Mouse (Mus musculus) ovary, postnatal 36 days (tissue): ENCODE results near the gene Vmn2r109.
"Not testable (repeated sequence)": the region's sequence is repeated elsewhere in the genome, so short reads cannot be mapped to it uniquely, and the experiment has no call there.

Experiments
- DNase-seq: peaks from one replicate; pipeline ENCODE4 v3.0.0; 2022; ENCODE audit warnings: low spot score, mixed read lengths

The Vmn2r109 gene

DNA sequence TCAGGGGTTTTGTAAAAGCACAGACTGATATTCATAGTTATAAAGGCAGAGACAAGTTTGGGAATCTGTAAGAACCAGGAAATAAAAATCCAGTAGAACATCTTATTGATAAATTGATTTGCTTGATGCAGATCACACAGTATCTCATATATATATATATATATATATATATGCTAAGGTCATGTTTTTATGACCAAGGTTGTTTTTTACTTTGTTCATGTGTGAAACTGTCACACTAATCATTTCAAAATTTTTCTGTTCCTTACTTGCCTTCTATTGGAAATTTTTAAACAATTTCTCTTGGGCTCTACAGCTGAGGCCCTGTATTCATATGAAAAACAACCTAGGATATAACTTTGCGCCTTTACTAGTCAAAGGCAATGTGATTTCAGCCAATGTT, at the start of gene Vmn2r109:
TSS of gene Vmn2r109 (minus strand) at position 101 of the 400 bp plus-strand sequence.
- DNase-seq = no peak

DNA sequence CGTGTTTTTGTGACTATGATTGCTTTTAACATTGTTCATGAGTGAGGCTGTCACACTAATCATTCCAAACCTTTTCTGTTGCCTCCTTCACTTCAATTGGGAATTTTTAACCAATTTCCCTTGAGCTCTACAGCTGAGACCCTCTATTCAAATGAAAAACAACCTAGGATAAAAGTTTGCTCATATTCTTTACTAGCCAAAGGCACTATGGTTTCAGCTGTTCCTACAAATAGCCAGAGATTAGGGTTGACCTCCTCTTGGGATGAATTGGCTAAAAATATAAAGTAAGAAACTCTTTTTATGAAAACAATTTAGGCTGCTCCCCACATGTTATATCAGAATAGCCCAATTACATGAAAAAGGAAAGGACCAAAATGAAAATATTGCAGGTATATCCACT, 31.8 kb upstream of the Vmn2r109 start, which contains the start of gene Vmn2r110:
TSS of gene Vmn2r110 (minus strand) at position 101 of the 400 bp plus-strand sequence.
- no peak for DNase-seq

DNA sequence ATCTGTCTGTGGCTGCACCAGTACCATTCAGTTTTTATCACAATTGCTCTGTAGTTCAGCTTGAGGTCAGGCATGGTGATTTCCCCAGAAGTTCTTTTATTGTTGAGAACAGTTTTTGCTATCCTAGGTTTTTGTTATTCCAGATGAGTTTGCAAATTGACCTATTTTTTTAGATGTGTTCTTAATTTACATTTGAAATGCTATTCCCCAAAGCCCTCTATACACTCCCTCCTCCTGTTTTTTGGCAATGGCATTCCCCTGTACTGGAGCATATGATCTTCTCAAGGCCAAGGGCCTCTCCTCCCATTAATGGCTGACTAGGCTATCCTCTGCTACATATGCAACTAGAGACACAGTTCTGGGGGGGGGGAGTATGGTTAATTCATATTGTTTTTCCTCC, 56.3 kb downstream of the Vmn2r109 start:
- DNase-seq = not testable (repeated sequence)

DNA sequence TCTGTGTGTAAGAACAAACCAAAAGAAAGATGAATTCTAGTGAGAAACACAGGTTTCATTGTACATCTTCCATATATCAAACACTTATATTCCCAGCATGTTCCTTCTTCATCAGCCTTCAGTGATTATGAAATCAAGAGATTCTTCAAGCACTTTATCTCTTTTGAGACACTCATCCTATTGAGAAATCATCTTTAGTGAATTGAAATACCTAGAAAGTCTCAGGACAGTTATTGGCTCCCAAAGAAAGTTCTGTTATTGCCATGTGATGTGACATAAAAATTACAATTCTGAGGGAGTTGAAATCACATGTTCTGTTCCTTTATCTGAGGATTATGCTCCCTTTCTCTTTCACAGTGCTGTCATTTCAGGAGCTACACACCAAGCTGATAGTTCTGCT, 66.7 kb downstream of the Vmn2r109 start, which contains the start of gene Vmn1r225:
TSS of gene Vmn1r225 (plus strand) at position 301 of the 400 bp plus-strand sequence.
- DNase-seq = no peak
